11 mouse cellular contexts compared by ENCODE assay signal in the genomic region with DNA sequence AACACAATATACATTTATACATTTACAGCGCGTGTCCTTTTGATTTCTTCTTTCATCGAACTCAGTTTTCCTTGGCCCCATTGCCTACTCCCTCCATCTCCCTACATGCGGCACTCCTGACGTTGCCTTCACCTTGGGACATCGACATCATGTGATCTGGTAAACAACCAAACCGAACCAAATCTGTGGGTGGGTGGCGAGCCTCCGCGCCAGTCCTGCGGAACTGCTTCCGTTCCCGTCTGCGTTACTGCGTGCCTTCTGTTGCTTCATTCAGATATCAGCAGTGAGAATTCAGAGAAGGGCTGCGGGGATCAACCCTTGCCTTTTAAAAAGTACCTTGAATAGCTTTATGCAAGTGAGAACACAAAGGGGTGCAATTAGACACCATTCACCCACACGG. TPM values are rescaled to one million over a fixed set of nuclear protein-coding genes. Genes with fewer than 3 reads are reported as not detected.
DNase-seq lines count a peak whose midpoint lies in the region; ATAC-seq lines count a peak whose summit lies in the region.
"Had no signal": no experiment of that assay in that cellular context is flagged by ENCODE, and none has a peak within 500 bp of the region (broad histone marks: within the 10 kb centered on the region; RNA-seq: fewer than 3 reads in every experiment).

No protein-coding gene starts in this region.

- no peaks in the 10 kb centered on the region for H3K27me3 ChIP-seq in heart, embryonic 13.5 days (replicated peaks)
- no peaks in the 10 kb centered on the region for H3K27me3 ChIP-seq in embryonic facial prominence, embryonic 14.5 days (replicated peaks; ENCODE audit: control insufficient read depth, insufficient read depth, low read length)
- H3K27me3 ChIP-seq in hindbrain, embryonic 15.5 days = no peaks in the 10 kb centered on the region
- no peaks in the 10 kb centered on the region for H3K27me3 ChIP-seq in midbrain, embryonic 16.5 days (ENCODE audit: control insufficient read depth, insufficient read depth, low read depth, low read length)

- peaks cover 34% of the 10 kb centered on the region for H3K36me3 ChIP-seq in heart, embryonic 13.5 days
- no peaks in the 10 kb centered on the region for H3K36me3 ChIP-seq in embryonic facial prominence, embryonic 14.5 days (ENCODE audit: control insufficient read depth, insufficient read depth, low read length)
- no peaks in the 10 kb centered on the region for H3K36me3 ChIP-seq in hindbrain, embryonic 15.5 days
- no peaks in the 10 kb centered on the region for H3K36me3 ChIP-seq in midbrain, embryonic 16.5 days (ENCODE audit: control insufficient read depth, insufficient read depth, low read length)

- no peak for DNase-seq in heart, adult 9 months (ENCODE audit: low spot score in 2 of 2)
- DNase-seq in embryonic facial prominence, embryonic 14.5 days (ENCODE audit: low spot score) = no peak
- no peak for DNase-seq in gastrocnemius, adult 18-20 months (ENCODE audit: low spot score)
- DNase-seq in T-cell, adult 2 months (ENCODE audit: low spot score) = no peak
- no peak for DNase-seq in adrenal gland, postnatal 4 days (ENCODE audit: low spot score in 2 of 2)
- DNase-seq: kidney, postnatal 25 days; lung, postnatal 10 days had no signal

- no peak overlapping the region for H3K4me3 ChIP-seq in heart, embryonic 13.5 days
- H3K4me3 ChIP-seq in embryonic facial prominence, embryonic 14.5 days (ENCODE audit: low read depth, low read length) = no peak overlapping the region
- H3K4me3 ChIP-seq in hindbrain, embryonic 15.5 days = peak overlapping the region; percentile 26
- H3K4me3 ChIP-seq in midbrain, embryonic 16.5 days (ENCODE audit: low read depth, low read length) = peak overlapping the region; percentile 2; the same call in 1 of the 2 replicates

- H3K9ac ChIP-seq in heart, embryonic 13.5 days = 0 out of 2 replicates have a peak overlapping the region, but pooled peaks have one; percentile 1
- H3K9ac ChIP-seq in embryonic facial prominence, embryonic 14.5 days (ENCODE audit: low read depth, low read length) = no peak overlapping the region
- no peak overlapping the region for H3K9ac ChIP-seq in hindbrain, embryonic 15.5 days
- no peak overlapping the region for H3K9ac ChIP-seq in midbrain, embryonic 16.5 days (ENCODE audit: low read depth, low read length)

- ATAC-seq in heart, embryonic 13.5 days (ENCODE audit: extremely low read depth, insufficient number of reproducible peaks, low FRiP score, low TSS enrichment) = no peak
- ATAC-seq in embryonic facial prominence, embryonic 14.5 days (ENCODE audit: low read depth) = no peak
- ATAC-seq in hindbrain, embryonic 15.5 days (ENCODE audit: low FRiP score, low read depth) = no peak
- ATAC-seq in midbrain, embryonic 16.5 days = no peak

- H3K4me2 ChIP-seq in heart, embryonic 13.5 days = no peak overlapping the region
- 0 out of 2 replicates have a peak overlapping the region, but pooled peaks have one; percentile 5 for H3K4me2 ChIP-seq in embryonic facial prominence, embryonic 14.5 days (ENCODE audit: low read depth, low read length)
- peak overlapping the region; percentile 55 for H3K4me2 ChIP-seq in hindbrain, embryonic 15.5 days
- peak overlapping the region; percentile 27 for H3K4me2 ChIP-seq in midbrain, embryonic 16.5 days (ENCODE audit: low read length)

- H3K4me1 ChIP-seq in heart, embryonic 13.5 days = peaks cover 30% of the 10 kb centered on the region
- H3K4me1 ChIP-seq in embryonic facial prominence, embryonic 14.5 days (ENCODE audit: control insufficient read depth, insufficient read depth, low read length) = no peaks in the 10 kb centered on the region
- H3K4me1 ChIP-seq in hindbrain, embryonic 15.5 days (replicated peaks) = peaks cover 11% of the 10 kb centered on the region
- 0 out of 2 replicates have a peak, but pooled peaks cover 5% of the 10 kb centered on the region for H3K4me1 ChIP-seq in midbrain, embryonic 16.5 days (ENCODE audit: control insufficient read depth, insufficient read depth, low read length)

- 60% methylated on average over 17 of the region's 17 CpGs for WGBS in heart, embryonic 13.5 days
- 56% methylated on average over 17 of the region's 17 CpGs for WGBS in embryonic facial prominence, embryonic 14.5 days
- WGBS in hindbrain, embryonic 15.5 days = 31% methylated on average over 17 of the region's 17 CpGs
- WGBS in midbrain, embryonic 16.5 days = 49% methylated on average over 17 of the region's 17 CpGs

- no peaks in the 10 kb centered on the region for H3K9me3 ChIP-seq in heart, embryonic 13.5 days
- no peaks in the 10 kb centered on the region for H3K9me3 ChIP-seq in embryonic facial prominence, embryonic 14.5 days (ENCODE audit: control insufficient read depth, low read length)
- no peaks in the 10 kb centered on the region for H3K9me3 ChIP-seq in hindbrain, embryonic 15.5 days
- H3K9me3 ChIP-seq in midbrain, embryonic 16.5 days (replicated peaks; ENCODE audit: control insufficient read depth, low read length, poor library complexity, severe bottlenecking) = no peaks in the 10 kb centered on the region

- H3K27ac ChIP-seq in heart, embryonic 13.5 days (replicated peaks) = no peak overlapping the region; the same call in 1 of the 2 replicates
- no peak overlapping the region for H3K27ac ChIP-seq in embryonic facial prominence, embryonic 14.5 days (replicated peaks; ENCODE audit: low read depth, low read length)
- no peak overlapping the region for H3K27ac ChIP-seq in hindbrain, embryonic 15.5 days (replicated peaks)
- H3K27ac ChIP-seq in midbrain, embryonic 16.5 days (ENCODE audit: low read length) = no peak overlapping the region

RNA-seq across cellular contexts. Expression of gene Ankrd1, which starts 7.9 kb away (rescaled TPM):
- 394 and 473 TPM in 2 replicates for polyA plus RNA-seq in heart, embryonic 13.5 days (2015; fragmentation: Nextera tagmentation; extraction: Ambion mirVana)
- 6.5 and 8.4 TPM in 2 replicates for polyA plus RNA-seq in embryonic facial prominence, embryonic 14.5 days (2014; fragmentation: Nextera tagmentation; extraction: Ambion mirVana)
- not detected in 2 replicates for polyA plus RNA-seq in hindbrain, embryonic 15.5 days (2015; fragmentation: Nextera tagmentation; extraction: Ambion mirVana)
- polyA plus RNA-seq in midbrain, embryonic 16.5 days (2015; fragmentation: Nextera tagmentation; extraction: Ambion mirVana) = not detected in 2 replicates
- 10 to 100 TPM in 1 of 2 experiments, 1 to 10 TPM in 1; 1.8 to 31.5 TPM for total RNA-seq in gastrocnemius, adult 18-20 months (2021)
- 1 to 10 TPM in 1 of 2 experiments, under 1 TPM in 1; 0.20 to 2.6 TPM for total RNA-seq in adrenal gland, postnatal 4 days (2021)
- total RNA-seq: MEL had no signal

RNA-seq across cellular contexts. Expression of gene Rpp30, which starts 28.5 kb away (rescaled TPM):
- polyA plus RNA-seq in heart, embryonic 13.5 days (2015; fragmentation: Nextera tagmentation; extraction: Ambion mirVana) = 50.0 and 50.1 TPM in 2 replicates
- 54.4 and 70.1 TPM in 2 replicates for polyA plus RNA-seq in embryonic facial prominence, embryonic 14.5 days (2014; fragmentation: Nextera tagmentation; extraction: Ambion mirVana)
- 62.9 and 67.1 TPM in 2 replicates for polyA plus RNA-seq in hindbrain, embryonic 15.5 days (2015; fragmentation: Nextera tagmentation; extraction: Ambion mirVana)
- 66.6 and 73.3 TPM in 2 replicates for polyA plus RNA-seq in midbrain, embryonic 16.5 days (2015; fragmentation: Nextera tagmentation; extraction: Ambion mirVana)
- 10 to 100 TPM; 13.8 to 16.5 TPM for total RNA-seq in gastrocnemius, adult 18-20 months (2021)
- 10 to 100 TPM; 20.6 to 21.4 TPM for total RNA-seq in adrenal gland, postnatal 4 days (2021)

RNA-seq across cellular contexts. Expression of gene Htr7, which starts 54.7 kb away (rescaled TPM):
- polyA plus RNA-seq in heart, embryonic 13.5 days (2015; fragmentation: Nextera tagmentation; extraction: Ambion mirVana) = 0.11 and 0.12 TPM in 2 replicates
- polyA plus RNA-seq in embryonic facial prominence, embryonic 14.5 days (2014; fragmentation: Nextera tagmentation; extraction: Ambion mirVana) = 0.78 and 1.00 TPM in 2 replicates
- 16.1 and 16.3 TPM in 2 replicates for polyA plus RNA-seq in hindbrain, embryonic 15.5 days (2015; fragmentation: Nextera tagmentation; extraction: Ambion mirVana)
- 10.2 and 11.7 TPM in 2 replicates for polyA plus RNA-seq in midbrain, embryonic 16.5 days (2015; fragmentation: Nextera tagmentation; extraction: Ambion mirVana)
- under 1 TPM; 0.46 to 0.47 TPM for total RNA-seq in gastrocnemius, adult 18-20 months (2021)
- under 1 TPM; 0.20 to 0.31 TPM for total RNA-seq in adrenal gland, postnatal 4 days (2021)
- total RNA-seq: MEL had no signal

Comparison
In these comparisons a context has a peak if more than half of its experiments do, and no peak if none do; other contexts are left out.
1. H3K4me3 ChIP-seq: peak in hindbrain, embryonic 15.5 days (single experiment) and midbrain, embryonic 16.5 days (single experiment); none in heart, embryonic 13.5 days (single experiment) and embryonic facial prominence, embryonic 14.5 days (single experiment).
2. RNA of gene Ankrd1, which starts 7.9 kb away (polyA plus RNA-seq): 394 to 473 TPM in heart, embryonic 13.5 days; 6.5 to 8.4 TPM in embryonic facial prominence, embryonic 14.5 days, not detected in midbrain, embryonic 16.5 days and not detected in hindbrain, embryonic 15.5 days; every median in the first group is over 10 times any median in the second.